ENCODE assay signal across 8 mouse cellular contexts in genomic region chrX:20921366-20921765, GRCm38 (mm10). TPM values are rescaled to one million over a fixed set of nuclear protein-coding genes. Genes with fewer than 3 reads are reported as not detected.
A peak's percentile ranks its signal among the peaks of the same experiment; 100 is the strongest.
DNase-seq lines count a peak whose midpoint lies in the region; ATAC-seq and TF ChIP-seq lines count a peak whose summit lies in the region.

No protein-coding gene starts in this region.

- H3K36me3 ChIP-seq in lung, embryonic 15.5 days, result no peaks in the 10 kb centered on the region
- H3K36me3 ChIP-seq in limb, embryonic 11.5 days (ENCODE audit: control insufficient read depth, insufficient read depth, low read length), result no peaks in the 10 kb centered on the region
- no peaks in the 10 kb centered on the region for H3K36me3 ChIP-seq in stomach, embryonic 15.5 days

- no peaks in the 10 kb centered on the region for H3K9me3 ChIP-seq in lung, embryonic 15.5 days
- H3K9me3 ChIP-seq in limb, embryonic 11.5 days (ENCODE audit: control insufficient read depth, low read length), result no peaks in the 10 kb centered on the region
- H3K9me3 ChIP-seq in stomach, embryonic 15.5 days, result no peaks in the 10 kb centered on the region

- no peak for TF ChIP-seq POLR2A in cerebellum, adult 2 months (IDR thresholded peaks at IDR 0.05; ENCODE audit: borderline replicate concordance, insufficient read depth, low read length)
- no peak for TF ChIP-seq POLR2A in lung, adult 2 months (IDR thresholded peaks at IDR 0.05; ENCODE audit: borderline replicate concordance, extremely low read depth, low read depth, low read length)

- no peaks in the 10 kb centered on the region for H3K27me3 ChIP-seq in cerebellum, adult 2 months (ENCODE audit: control insufficient read depth, insufficient read depth, low read length)
- H3K27me3 ChIP-seq in lung, embryonic 15.5 days, result no peaks in the 10 kb centered on the region; the same call in 1 of the 2 replicates
- peaks cover 3% of the 10 kb centered on the region; the same call in 1 of the 2 replicates for H3K27me3 ChIP-seq in limb, embryonic 11.5 days (ENCODE audit: control insufficient read depth, insufficient read depth, low read length)
- H3K27me3 ChIP-seq in stomach, embryonic 15.5 days (replicated peaks), result no peaks in the 10 kb centered on the region

- TF ChIP-seq CTCF in cerebellum, adult 2 months (IDR thresholded peaks at IDR 0.05; ENCODE audit: borderline replicate concordance, insufficient read depth, low read depth, low read length), result no peak
- no peak for TF ChIP-seq CTCF in lung, adult 2 months (IDR thresholded peaks at IDR 0.05; ENCODE audit: insufficient read depth, low read length)

- no peaks in the 10 kb centered on the region for H3K4me1 ChIP-seq in cerebellum, adult 2 months (ENCODE audit: control insufficient read depth, insufficient read depth, low read length)
- no peaks in the 10 kb centered on the region; the same call in 1 of the 2 replicates for H3K4me1 ChIP-seq in lung, embryonic 15.5 days
- H3K4me1 ChIP-seq in lung, adult 2 months (ENCODE audit: control insufficient read depth, insufficient read depth, low read length), result no peaks in the 10 kb centered on the region; the same call in 1 of the 2 replicates
- no peaks in the 10 kb centered on the region for H3K4me1 ChIP-seq in limb, embryonic 11.5 days (ENCODE audit: control insufficient read depth, insufficient read depth, low read length)
- no peaks in the 10 kb centered on the region for H3K4me1 ChIP-seq in stomach, embryonic 15.5 days

- peak overlapping the region; percentile 52 for H3K27ac ChIP-seq in cerebellum, adult 2 months (ENCODE audit: insufficient read depth, low read length)
- H3K27ac ChIP-seq in lung, embryonic 15.5 days, result no peak overlapping the region
- no peak overlapping the region for H3K27ac ChIP-seq in limb, embryonic 11.5 days (replicated peaks; ENCODE audit: low read depth, low read length)
- no peak overlapping the region for H3K27ac ChIP-seq in stomach, embryonic 15.5 days

- no peak for DNase-seq in cerebellum, adult 2 months
- no peak for DNase-seq in cerebellum, adult 11 months
- no peak for DNase-seq in lung, adult 2 months
- no peak for DNase-seq in limb, embryonic 11.5 days (ENCODE audit: low spot score)
- DNase-seq in ovary, postnatal 36 days (ENCODE audit: low spot score), result no peak
- no peak for DNase-seq in lung, postnatal 25 days (ENCODE audit: low spot score)

- ATAC-seq in lung, embryonic 15.5 days (ENCODE audit: borderline replicate concordance, extremely low read depth, low FRiP score, low TSS enrichment), result no peak
- no peak for ATAC-seq in limb, embryonic 11.5 days (ENCODE audit: insufficient number of reproducible peaks, low FRiP score, low TSS enrichment, low read depth)
- ATAC-seq in stomach, embryonic 15.5 days (ENCODE audit: insufficient read depth, low FRiP score, low read depth), result no peak

- H3K4me2 ChIP-seq in lung, embryonic 15.5 days, result peak overlapping the region; percentile 79
- H3K4me2 ChIP-seq in limb, embryonic 11.5 days (ENCODE audit: low read depth, severe bottlenecking), result peak overlapping the region; percentile 49; the same call in 1 of the 2 replicates
- H3K4me2 ChIP-seq in stomach, embryonic 15.5 days, result peak overlapping the region; percentile 84

- WGBS in cerebellum, adult 2 months, result 23% methylated on average over 5 of the region's 5 CpGs
- 32% methylated on average over 5 of the region's 5 CpGs for WGBS in lung, embryonic 15.5 days
- WGBS in lung, adult 2 months, result 54% methylated on average over 5 of the region's 5 CpGs
- 38% methylated on average over 5 of the region's 5 CpGs for WGBS in limb, embryonic 11.5 days
- 51% methylated on average over 5 of the region's 5 CpGs for WGBS in stomach, embryonic 15.5 days

- H3K9ac ChIP-seq in lung, embryonic 15.5 days, result no peak overlapping the region
- no peak overlapping the region for H3K9ac ChIP-seq in limb, embryonic 11.5 days (ENCODE audit: low read length)
- H3K9ac ChIP-seq in stomach, embryonic 15.5 days, result no peak overlapping the region

- peak overlapping the region; percentile 82 for H3K4me3 ChIP-seq in cerebellum, adult 2 months (replicated peaks; ENCODE audit: insufficient read depth, low read depth, low read length)
- peak overlapping the region; percentile 37 for H3K4me3 ChIP-seq in lung, embryonic 15.5 days
- no peak overlapping the region for H3K4me3 ChIP-seq in lung, adult 2 months (replicated peaks; ENCODE audit: extremely low read depth, low read depth, low read length)
- H3K4me3 ChIP-seq in limb, embryonic 11.5 days (ENCODE audit: low read depth, low read length), result no peak overlapping the region
- no peak overlapping the region for H3K4me3 ChIP-seq in stomach, embryonic 15.5 days (replicated peaks)

RNA-seq across cellular contexts. Expression of gene Syn1, which starts 0.6 kb away (rescaled TPM):
- polyA plus RNA-seq in cerebellum, adult 2 months (2012; rRNA removed), result 164 and 171 TPM in 2 replicates
- polyA plus RNA-seq in lung, embryonic 15.5 days (2015; fragmentation: Nextera tagmentation; extraction: Ambion mirVana), result 0.21 and 0.39 TPM in 2 replicates
- 1.1 and 1.2 TPM in 2 replicates for polyA plus RNA-seq in lung, adult 2 months (2012; rRNA removed)
- 0.13 and 0.16 TPM in 2 replicates for polyA plus RNA-seq in limb, embryonic 11.5 days (2014; fragmentation: Nextera tagmentation; extraction: Ambion mirVana)
- 1.9 and 2.8 TPM in 2 replicates for polyA plus RNA-seq in stomach, embryonic 15.5 days (2015; fragmentation: Nextera tagmentation; extraction: Ambion mirVana)

RNA-seq across cellular contexts. Expression of gene Cfp, which starts 10.0 kb away (rescaled TPM):
- 31.1 and 32.5 TPM in 2 replicates for polyA plus RNA-seq in cerebellum, adult 2 months (2012; rRNA removed)
- polyA plus RNA-seq in lung, embryonic 15.5 days (2015; fragmentation: Nextera tagmentation; extraction: Ambion mirVana), result 7.0 and 7.4 TPM in 2 replicates
- 27.1 and 33.1 TPM in 2 replicates for polyA plus RNA-seq in lung, adult 2 months (2012; rRNA removed)
- polyA plus RNA-seq in limb, embryonic 11.5 days (2014; fragmentation: Nextera tagmentation; extraction: Ambion mirVana), result 3.1 and 3.8 TPM in 2 replicates
- 8.4 and 8.9 TPM in 2 replicates for polyA plus RNA-seq in stomach, embryonic 15.5 days (2015; fragmentation: Nextera tagmentation; extraction: Ambion mirVana)

RNA-seq across cellular contexts. Expression of gene Elk1, which starts 29.0 kb away (rescaled TPM):
- 35.5 and 42.0 TPM in 2 replicates for polyA plus RNA-seq in cerebellum, adult 2 months (2012; rRNA removed)
- polyA plus RNA-seq in lung, embryonic 15.5 days (2015; fragmentation: Nextera tagmentation; extraction: Ambion mirVana), result 10.9 and 12.5 TPM in 2 replicates
- 11.5 and 13.5 TPM in 2 replicates for polyA plus RNA-seq in lung, adult 2 months (2012; rRNA removed)
- polyA plus RNA-seq in limb, embryonic 11.5 days (2014; fragmentation: Nextera tagmentation; extraction: Ambion mirVana), result 9.4 and 9.8 TPM in 2 replicates
- polyA plus RNA-seq in stomach, embryonic 15.5 days (2015; fragmentation: Nextera tagmentation; extraction: Ambion mirVana), result 9.3 and 11.8 TPM in 2 replicates

RNA-seq across cellular contexts. Expression of gene Uxt, which starts 40.5 kb away (rescaled TPM):
- polyA plus RNA-seq in cerebellum, adult 2 months (2012; rRNA removed), result 14.9 and 16.7 TPM in 2 replicates
- 49.7 and 49.9 TPM in 2 replicates for polyA plus RNA-seq in lung, embryonic 15.5 days (2015; fragmentation: Nextera tagmentation; extraction: Ambion mirVana)
- 10.4 and 13.9 TPM in 2 replicates for polyA plus RNA-seq in lung, adult 2 months (2012; rRNA removed)
- polyA plus RNA-seq in limb, embryonic 11.5 days (2014; fragmentation: Nextera tagmentation; extraction: Ambion mirVana), result 53.2 and 56.2 TPM in 2 replicates
- 51.3 and 55.7 TPM in 2 replicates for polyA plus RNA-seq in stomach, embryonic 15.5 days (2015; fragmentation: Nextera tagmentation; extraction: Ambion mirVana)

RNA-seq across cellular contexts. Expression of gene Timp1, which starts 51.4 kb away (rescaled TPM):
- 1.1 and 1.9 TPM in 2 replicates for polyA plus RNA-seq in cerebellum, adult 2 months (2012; rRNA removed)
- polyA plus RNA-seq in lung, embryonic 15.5 days (2015; fragmentation: Nextera tagmentation; extraction: Ambion mirVana), result 26.4 and 27.0 TPM in 2 replicates
- polyA plus RNA-seq in lung, adult 2 months (2012; rRNA removed), result 14.6 and 15.3 TPM in 2 replicates
- 12.9 and 13.1 TPM in 2 replicates for polyA plus RNA-seq in limb, embryonic 11.5 days (2014; fragmentation: Nextera tagmentation; extraction: Ambion mirVana)
- polyA plus RNA-seq in stomach, embryonic 15.5 days (2015; fragmentation: Nextera tagmentation; extraction: Ambion mirVana), result 18.3 and 19.3 TPM in 2 replicates

Comparison
In these comparisons a context has a peak if more than half of its experiments do, and no peak if none do; other contexts are left out.
1. H3K4me3 ChIP-seq: peak in cerebellum, adult 2 months (single experiment) and lung, embryonic 15.5 days (single experiment); none in lung, adult 2 months (single experiment), limb, embryonic 11.5 days (single experiment) and stomach, embryonic 15.5 days (single experiment).
2. RNA of gene Syn1, which starts 0.6 kb away (polyA plus RNA-seq): 164 to 171 TPM in cerebellum, adult 2 months; 1.9 to 2.8 TPM in stomach, embryonic 15.5 days, 1.1 to 1.2 TPM in lung, adult 2 months, 0.21 to 0.39 TPM in lung, embryonic 15.5 days and 0.13 to 0.16 TPM in limb, embryonic 11.5 days; every median in the first group is over 10 times any median in the second.
3. Peak in every context shown above with its lines, with median percentiles within 50 percentile points of each other: H3K4me2 ChIP-seq.